Mouse (Mus musculus) mature B cell (primary cell): ENCODE results near the gene Ndufc2.

ENCODE experiments used
- in situ Hi-C: fragments of 300-500 bp; cut with MboI; formaldehyde crosslinking; loops from 2 replicates; pipeline ENCODE4 v1.14.3; 2019

Gene Ndufc2

GRCm38 (mm10) chr7:97399960-97400715 lies at the start of gene Ndufc2:
TSS of gene Ndufc2 (plus strand) at chr7:97400003.
- in situ Hi-C loops: no loop called here

- in situ Hi-C loops: no loop called here
Measured at GRCm38 (mm10) chr7:97350891-97351290, 48.9 kb upstream of the Ndufc2 start.

- in situ Hi-C loops: no loop called here
Measured at GRCm38 (mm10) chr7:97351792-97352513, 47.9 kb upstream of the Ndufc2 start.

- in situ Hi-C loops: no loop called here
Measured at GRCm38 (mm10) chr7:97353356-97353755, 46.4 kb upstream of the Ndufc2 start.

GRCm38 (mm10) chr7:97355068-97355841 lies 44.5 kb upstream of the Ndufc2 start:
- in situ Hi-C loops: no loop called here

GRCm38 (mm10) chr7:97356253-97356652 lies 43.5 kb upstream of the Ndufc2 start:
- in situ Hi-C loops: no loop called here

- in situ Hi-C loops: no loop called here
Measured at GRCm38 (mm10) chr7:97356875-97357276, 42.9 kb upstream of the Ndufc2 start.

- in situ Hi-C loops: no loop called here
Measured at GRCm38 (mm10) chr7:97357840-97358239, 42.0 kb upstream of the Ndufc2 start.

- in situ Hi-C loops: no loop called here
Measured at GRCm38 (mm10) chr7:97358347-97358746, 41.5 kb upstream of the Ndufc2 start.

GRCm38 (mm10) chr7:97360166-97360565 lies 39.6 kb upstream of the Ndufc2 start:
- in situ Hi-C loops: no loop called here

GRCm38 (mm10) chr7:97360955-97361354 lies 38.8 kb upstream of the Ndufc2 start:
- in situ Hi-C loops: no loop called here

GRCm38 (mm10) chr7:97361467-97361866 lies 38.3 kb upstream of the Ndufc2 start:
- in situ Hi-C loops: no loop called here

GRCm38 (mm10) chr7:97365887-97366286 lies 33.9 kb upstream of the Ndufc2 start:
- in situ Hi-C loops: no loop called here

GRCm38 (mm10) chr7:97375101-97375500 lies 24.7 kb upstream of the Ndufc2 start:
- in situ Hi-C loops: no loop called here

- in situ Hi-C loops: no loop called here
Measured at GRCm38 (mm10) chr7:97375906-97376305, 23.9 kb upstream of the Ndufc2 start.

GRCm38 (mm10) chr7:97379304-97379703 lies 20.5 kb upstream of the Ndufc2 start:
- in situ Hi-C loops: no loop called here

GRCm38 (mm10) chr7:97380500-97381123 lies 19.2 kb upstream of the Ndufc2 start:
- in situ Hi-C loops: no loop called here

- in situ Hi-C loops: no loop called here
Measured at GRCm38 (mm10) chr7:97382661-97383060, 17.1 kb upstream of the Ndufc2 start.

- in situ Hi-C loops: no loop called here
Measured at GRCm38 (mm10) chr7:97383496-97384132, 16.2 kb upstream of the Ndufc2 start.

GRCm38 (mm10) chr7:97386106-97386805 lies 13.5 kb upstream of the Ndufc2 start:
- in situ Hi-C loops: no loop called here

- in situ Hi-C loops: no loop called here
Measured at GRCm38 (mm10) chr7:97386806-97387370, 12.9 kb upstream of the Ndufc2 start.
